ENCODE assay signal across 33 mouse cellular contexts in genomic region chr9:101096461-101096860, GRCm38 (mm10).
"Had no signal": no experiment of that assay in that cellular context is flagged by ENCODE, and none has a peak within 500 bp of the region (broad histone marks: within the 10 kb centered on the region; RNA-seq: fewer than 3 reads in every experiment).

No protein-coding gene starts in this region.

- H3K4me2 ChIP-seq: heart, embryonic 11.5 days; heart, embryonic 12.5 days; heart, embryonic 13.5 days; heart, embryonic 15.5 days; hindbrain, embryonic 12.5 days; hindbrain, embryonic 13.5 days; hindbrain, embryonic 14.5 days; hindbrain, embryonic 15.5 days; kidney, embryonic 15.5 days had no signal

- H3K27me3 ChIP-seq: heart, embryonic 12.5 days; heart, embryonic 13.5 days; heart, embryonic 15.5 days; hindbrain, embryonic 12.5 days; hindbrain, embryonic 13.5 days; hindbrain, embryonic 15.5 days; kidney, embryonic 15.5 days had no signal

- ATAC-seq: hindbrain, embryonic 16.5 days; hindbrain, postnatal 0 days; inflammation-experienced regulatory T-cells, adult 6 months; intestine, embryonic 16.5 days had no signal

- H3K9me3 ChIP-seq: heart, embryonic 10.5 days; heart, embryonic 15.5 days; hindbrain, embryonic 15.5 days had no signal

- DNase-seq: heart, postnatal 10 days; heart, postnatal 14 days; heart, postnatal 36 days; kidney, adult 11 months; kidney, adult 18-20 months; kidney, adult 2 months; kidney, adult 8-10 months; kidney, adult 9 months; kidney, postnatal 10 days; kidney, postnatal 14 days; kidney, postnatal 25 days; kidney, postnatal 36 days; kidney, postnatal 4 days; layer of hippocampus, adult 9-11 months; layer of hippocampus, postnatal 36 days had no signal

- H3K27ac ChIP-seq: heart, embryonic 10.5 days; heart, embryonic 13.5 days; heart, embryonic 15.5 days; hindbrain, embryonic 10.5 days; hindbrain, embryonic 12.5 days; hindbrain, embryonic 13.5 days; hindbrain, embryonic 14.5 days; hindbrain, embryonic 15.5 days; hindbrain, postnatal 0 days; kidney, embryonic 15.5 days; kidney, postnatal 0 days; layer of hippocampus, adult 2 months; left cerebral cortex, adult 2 months had no signal

- H3K4me1 ChIP-seq: hindbrain, embryonic 10.5 days; hindbrain, embryonic 12.5 days; hindbrain, embryonic 13.5 days; kidney, embryonic 15.5 days had no signal

- H3K4me3 ChIP-seq: heart, embryonic 10.5 days; heart, embryonic 12.5 days; heart, embryonic 13.5 days; heart, embryonic 15.5 days; hindbrain, embryonic 10.5 days; hindbrain, embryonic 12.5 days; hindbrain, embryonic 13.5 days; hindbrain, embryonic 15.5 days; kidney, embryonic 15.5 days; layer of hippocampus, adult 2 months; left cerebral cortex, adult 2 months had no signal

- H3K9ac ChIP-seq: heart, embryonic 12.5 days; heart, embryonic 13.5 days; heart, embryonic 15.5 days; hindbrain, embryonic 12.5 days; hindbrain, embryonic 13.5 days; hindbrain, embryonic 14.5 days; hindbrain, embryonic 15.5 days; kidney, embryonic 15.5 days had no signal
